Mouse (Mus musculus) stomach, embryonic 16.5 days (tissue): ENCODE results near the gene Sipa1l3. TPM values are rescaled to one million over a fixed set of nuclear protein-coding genes. Genes with fewer than 3 reads are reported as not detected.
A peak's percentile ranks its signal among the peaks of the same experiment; 100 is the strongest.

Experiments used
- ATAC-seq: fragments of 200-750 bp; cut with Nextera tagmentation; 2 replicates; pipeline ENCODE4 v1.8.0; 2017; ENCODE audit warnings: moderate number of reproducible peaks, moderate TSS enrichment; ENCODE audit not compliant: insufficient read depth, low FRiP score
- H3K27ac ChIP-seq: fragments of 300-500 bp; sonication (generic); 2 replicates; pipeline ENCODE4 v1.5.1; 2014; ENCODE audit warnings: low read length
- H3K27me3 ChIP-seq: fragments of 300-500 bp; sonication (generic); 2 replicates; pipeline ENCODE4 v1.6.1; 2014; ENCODE audit warnings: low read length, control low read depth, mixed read lengths; ENCODE audit not compliant: control insufficient read depth, insufficient read depth
- H3K36me3 ChIP-seq: fragments of 300-500 bp; sonication (generic); 2 replicates; pipeline ENCODE4 v1.6.1; 2014; ENCODE audit warnings: low read length; ENCODE audit not compliant: control insufficient read depth, insufficient read depth
- H3K4me1 ChIP-seq: fragments of 300-500 bp; sonication (generic); 2 replicates; pipeline ENCODE4 v1.6.1; 2014; ENCODE audit warnings: low read length, control low read depth, mixed read lengths; ENCODE audit not compliant: control insufficient read depth, insufficient read depth
- H3K4me2 ChIP-seq: fragments of 300-500 bp; sonication (generic); 2 replicates; pipeline ENCODE4 v1.6.1; 2014; ENCODE audit warnings: low read depth, low read length, mixed read lengths
- H3K4me3 ChIP-seq: fragments of 300-500 bp; sonication (generic); replicated peaks from 2 replicates; pipeline ENCODE4 v1.5.1; 2014; ENCODE audit warnings: mild to moderate bottlenecking, low read length
- H3K9ac ChIP-seq: fragments of 300-500 bp; sonication (generic); 2 replicates; pipeline ENCODE4 v1.6.1; 2014; ENCODE audit warnings: low read length
- H3K9me3 ChIP-seq: fragments of 300-500 bp; sonication (generic); replicated peaks from 2 replicates; pipeline ENCODE4 v1.6.1; 2016; ENCODE audit warnings: low read length, control low read depth; ENCODE audit not compliant: control insufficient read depth
- WGBS: fragments of 180-500 bp; shearing (Covaris S2); extraction: QIAGEN DNeasy Blood & Tissue Kit; methylation state at CpG from one replicate; pipeline ENCODE4 v1.1.7; 2014; 5-methylcytosine and 5-hydroxymethylcytosine counted together
- polyA plus RNA-seq: library from polyadenylated mRNA; unstranded; fragments of >200 nt; fragmentation: Nextera tagmentation; extraction: Ambion mirVana; gene quantifications from 2 replicates; pipeline ENCODE4 v1.2.1, GENCODE M21; 2015

Sipa1l3 gene
- polyA plus RNA-seq, 1 experiment from 2014 or later: 22.2 TPM

DNA sequence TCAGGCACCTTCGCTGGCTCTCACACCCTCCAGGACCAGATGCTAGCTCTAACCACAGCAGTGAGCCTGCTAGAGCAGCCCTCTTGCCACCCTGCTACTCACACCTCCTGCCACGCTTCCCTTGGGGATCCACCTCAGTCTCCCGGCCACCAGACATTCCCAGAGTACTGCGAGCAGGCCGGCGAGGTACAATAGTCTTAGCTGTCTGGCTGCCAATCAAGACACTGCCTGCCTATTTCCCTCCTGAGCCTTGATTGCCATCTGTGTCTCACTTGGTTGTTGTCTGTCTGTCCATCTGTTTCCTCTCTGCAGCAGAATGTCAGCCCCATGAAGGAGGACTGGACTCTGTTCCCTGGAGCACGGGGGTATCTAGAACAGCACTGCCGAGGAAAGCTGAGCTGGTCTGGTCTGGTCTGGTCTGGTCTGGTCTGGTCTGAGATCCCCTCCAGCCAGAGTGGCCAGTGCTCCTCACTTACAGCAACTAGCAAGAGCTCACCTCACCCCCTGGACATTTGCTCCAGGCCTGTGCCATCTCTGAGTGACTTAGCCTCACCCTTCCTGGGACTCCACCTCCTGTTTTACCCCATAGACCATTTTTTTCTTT lies 175.8 kb downstream of the Sipa1l3 start:
- Histone ChIP-seq H3K4me3 (no peak overlapping the region), H3K4me1 (0 out of 2 replicates have a peak, but pooled peaks cover 4% of the 10 kb centered on the region), H3K27ac (peak overlapping the region; percentile 5; the same call in 1 of the 2 replicates), H3K4me2 (no peak overlapping the region), H3K36me3 (no peaks in the 10 kb centered on the region), H3K27me3 (no peaks in the 10 kb centered on the region), H3K9ac (no peak overlapping the region), H3K9me3 (no peaks in the 10 kb centered on the region)
- WGBS: 63% methylated on average over 8 of the region's 8 CpGs
- ATAC-seq: no peak

DNA sequence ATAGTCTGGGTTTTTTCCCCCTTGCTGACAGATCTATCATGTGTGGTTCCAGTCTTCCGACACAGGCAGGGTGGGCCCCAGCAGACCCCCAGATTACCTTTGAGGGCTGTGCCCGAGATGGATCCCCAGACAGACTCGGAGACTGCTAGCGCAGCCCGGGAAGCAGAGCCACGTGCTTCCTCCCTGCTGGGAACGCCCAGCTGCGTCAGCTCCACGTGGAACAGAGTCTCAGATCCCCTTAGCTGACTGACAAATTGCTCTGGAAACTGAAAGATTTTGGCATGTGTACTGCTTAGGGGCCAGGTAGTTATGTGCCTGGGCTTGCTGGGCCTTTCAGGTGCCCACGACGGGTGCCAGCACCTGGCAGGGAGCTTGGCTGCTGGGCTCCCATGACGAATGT lies 176.7 kb downstream of the Sipa1l3 start:
- Histone ChIP-seq H3K9me3 (no peaks in the 10 kb centered on the region), H3K36me3 (no peaks in the 10 kb centered on the region), H3K4me1 (0 out of 2 replicates have a peak, but pooled peaks cover 4% of the 10 kb centered on the region), H3K27me3 (no peaks in the 10 kb centered on the region), H3K4me3 (no peak overlapping the region), H3K9ac (no peak overlapping the region), H3K27ac (peak overlapping the region; percentile 5; the same call in 1 of the 2 replicates), H3K4me2 (no peak overlapping the region)
- WGBS: 61% methylated on average over 12 of the region's 12 CpGs
- no peak for ATAC-seq

DNA sequence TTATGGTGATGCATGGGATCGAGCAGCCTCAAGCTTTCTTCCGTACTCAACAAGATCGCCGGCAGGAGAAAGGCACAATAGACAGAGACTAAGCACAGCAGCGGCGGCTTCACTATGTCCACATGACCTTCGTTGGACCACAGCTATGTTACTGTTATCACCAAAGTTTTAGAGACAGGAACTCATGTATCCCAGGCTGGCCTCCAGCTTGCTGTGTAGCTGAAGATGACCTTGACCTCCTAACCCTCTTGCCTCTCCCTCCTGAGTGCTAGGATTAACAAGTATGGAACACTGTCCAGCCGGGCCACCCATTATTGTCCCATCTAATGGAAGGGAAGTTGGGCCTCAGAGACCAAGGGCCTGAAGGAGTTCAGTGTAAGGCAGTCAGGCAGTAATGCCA lies 177.6 kb downstream of the Sipa1l3 start:
- WGBS: 84% methylated on average over 8 of the region's 8 CpGs
- H3K9ac ChIP-seq: no peak overlapping the region
- H3K36me3 ChIP-seq: no peaks in the 10 kb centered on the region
- no peak overlapping the region for H3K4me3 ChIP-seq
- H3K4me2 ChIP-seq: no peak overlapping the region
- H3K4me1 ChIP-seq: 0 out of 2 replicates have a peak, but pooled peaks cover 4% of the 10 kb centered on the region
- no peak overlapping the region for H3K27ac ChIP-seq
- H3K9me3 ChIP-seq: no peaks in the 10 kb centered on the region
- ATAC-seq: no peak
- no peaks in the 10 kb centered on the region for H3K27me3 ChIP-seq

DNA sequence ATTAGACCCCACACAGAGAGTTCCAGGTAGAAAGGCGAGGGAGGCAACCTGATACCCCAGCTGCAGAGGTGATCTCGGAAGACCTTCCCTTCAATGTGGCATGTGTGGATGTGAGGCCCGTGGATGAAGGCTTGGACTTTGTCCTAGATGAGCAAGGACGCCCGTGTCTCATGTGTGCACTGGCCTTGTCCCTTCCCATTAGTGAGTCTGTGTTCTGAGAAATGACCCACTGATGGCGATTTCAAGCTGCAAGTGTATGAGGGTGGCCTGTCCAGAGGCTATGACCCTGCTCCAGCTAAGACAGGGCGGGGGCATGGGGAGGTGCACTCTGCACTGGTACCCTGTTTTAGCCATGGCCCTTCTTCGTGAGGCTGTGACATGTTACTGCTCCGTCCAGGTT lies 178.2 kb downstream of the Sipa1l3 start:
- Histone ChIP-seq H3K9ac (no peak overlapping the region), H3K36me3 (no peaks in the 10 kb centered on the region), H3K27ac (no peak overlapping the region), H3K9me3 (no peaks in the 10 kb centered on the region), H3K4me2 (no peak overlapping the region), H3K4me1 (0 out of 2 replicates have a peak, but pooled peaks cover 4% of the 10 kb centered on the region), H3K4me3 (no peak overlapping the region), H3K27me3 (no peaks in the 10 kb centered on the region)
- 87% methylated on average over 9 of the region's 9 CpGs for WGBS
- ATAC-seq: no peak

DNA sequence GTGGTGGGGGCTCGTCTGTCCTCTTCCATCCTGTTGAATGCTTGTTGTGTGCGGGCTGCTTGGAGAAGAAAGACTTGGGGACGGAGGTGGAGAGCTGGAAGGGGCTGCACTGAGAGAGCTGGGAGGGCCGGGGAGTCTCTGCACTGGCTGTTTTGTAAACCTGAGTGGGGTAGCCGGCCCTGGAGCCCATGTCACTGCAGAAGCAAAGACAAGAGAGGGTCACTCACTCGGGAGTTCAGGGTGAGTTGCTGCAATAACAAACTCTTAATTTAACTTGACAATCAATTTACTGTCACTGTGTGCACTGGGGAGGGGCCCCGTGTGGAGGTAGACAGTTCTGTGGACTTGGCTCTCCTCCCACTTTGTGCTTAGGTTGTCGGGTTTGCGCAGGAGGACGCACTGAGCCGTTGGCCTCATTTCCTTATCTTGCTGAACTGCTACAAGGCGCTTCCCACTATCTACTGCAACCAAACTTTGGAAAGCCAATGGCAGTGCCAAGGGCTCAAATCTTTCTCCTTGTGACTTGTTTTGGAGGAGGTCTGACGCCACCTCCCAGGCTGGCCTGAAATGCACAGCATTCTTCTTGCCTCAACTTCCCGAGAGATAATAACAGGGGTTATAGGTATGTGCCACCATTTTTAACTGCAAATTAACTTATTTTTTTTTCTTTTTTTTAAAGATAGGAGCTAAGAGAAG lies 179.3 kb downstream of the Sipa1l3 start:
- ATAC-seq: no peak
- 0 out of 2 replicates have a peak, but pooled peaks cover 4% of the 10 kb centered on the region for H3K4me1 ChIP-seq
- H3K27me3 ChIP-seq: no peaks in the 10 kb centered on the region
- H3K9me3 ChIP-seq: no peaks in the 10 kb centered on the region
- no peak overlapping the region for H3K27ac ChIP-seq
- H3K4me3 ChIP-seq: no peak overlapping the region
- H3K36me3 ChIP-seq: no peaks in the 10 kb centered on the region
- WGBS: 56% methylated on average over 14 of the region's 14 CpGs
- H3K4me2 ChIP-seq: no peak overlapping the region
- H3K9ac ChIP-seq: no peak overlapping the region

DNA sequence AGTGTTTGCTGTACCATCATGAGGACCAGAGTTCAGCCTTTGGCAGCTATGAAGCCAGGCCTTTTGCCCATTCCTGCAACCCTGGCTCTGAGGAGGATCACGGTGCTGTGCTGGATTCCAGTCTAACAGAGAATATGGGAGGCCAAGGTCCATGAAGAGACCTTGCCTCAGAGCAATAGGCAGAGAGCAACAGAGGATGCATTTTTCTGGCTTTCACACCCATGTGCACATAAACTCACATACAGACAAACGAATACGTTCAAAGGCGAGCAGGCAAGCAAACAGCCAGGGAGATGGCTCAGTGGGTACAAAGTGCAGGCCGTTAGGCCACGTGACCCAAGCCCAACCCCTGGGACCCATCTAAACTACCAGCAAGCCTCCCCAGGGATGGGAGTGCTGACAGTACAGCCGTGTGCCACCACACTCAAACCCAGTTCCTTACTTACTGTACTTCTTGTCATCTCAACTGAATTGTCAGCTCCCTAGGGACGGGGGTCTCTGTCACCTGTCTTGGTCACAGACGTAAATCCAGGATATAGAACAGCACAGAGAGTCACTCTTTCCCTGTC lies 180.0 kb downstream of the Sipa1l3 start:
- ATAC-seq: no peak
- 0 out of 2 replicates have a peak, but pooled peaks cover 4% of the 10 kb centered on the region for H3K4me1 ChIP-seq
- no peak overlapping the region for H3K4me2 ChIP-seq
- 81% methylated on average over 9 of the region's 9 CpGs for WGBS
- H3K36me3 ChIP-seq: no peaks in the 10 kb centered on the region
- no peak overlapping the region for H3K9ac ChIP-seq
- no peak overlapping the region for H3K27ac ChIP-seq
- no peaks in the 10 kb centered on the region for H3K9me3 ChIP-seq
- H3K4me3 ChIP-seq: no peak overlapping the region
- H3K27me3 ChIP-seq: no peaks in the 10 kb centered on the region

DNA sequence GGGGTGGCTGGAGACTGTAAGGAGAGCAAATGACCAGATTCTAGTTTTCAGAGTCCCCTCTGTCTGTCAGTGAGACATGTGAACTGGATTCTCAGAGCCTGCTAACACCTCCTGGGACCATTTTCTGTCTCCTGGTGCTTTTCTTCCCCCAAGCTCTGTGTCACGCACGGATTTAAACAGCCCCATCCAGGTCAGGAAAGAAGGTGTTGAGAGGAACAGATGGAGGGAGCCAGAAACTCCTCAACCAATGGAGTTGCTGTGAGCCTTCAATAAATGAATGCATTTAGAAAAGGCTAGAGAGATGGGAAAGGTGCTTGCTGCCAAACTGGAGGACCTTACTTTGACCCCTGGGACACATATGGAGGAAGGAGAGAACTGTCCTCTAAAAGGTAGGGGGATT lies 180.7 kb downstream of the Sipa1l3 start:
- Histone ChIP-seq H3K9me3 (no peaks in the 10 kb centered on the region), H3K4me1 (0 out of 2 replicates have a peak, but pooled peaks cover 4% of the 10 kb centered on the region), H3K36me3 (no peaks in the 10 kb centered on the region), H3K27me3 (no peaks in the 10 kb centered on the region), H3K4me2 (no peak overlapping the region), H3K4me3 (no peak overlapping the region), H3K9ac (no peak overlapping the region), H3K27ac (no peak overlapping the region)
- no peak for ATAC-seq
- 94% methylated on average over 2 of the region's 2 CpGs for WGBS

DNA sequence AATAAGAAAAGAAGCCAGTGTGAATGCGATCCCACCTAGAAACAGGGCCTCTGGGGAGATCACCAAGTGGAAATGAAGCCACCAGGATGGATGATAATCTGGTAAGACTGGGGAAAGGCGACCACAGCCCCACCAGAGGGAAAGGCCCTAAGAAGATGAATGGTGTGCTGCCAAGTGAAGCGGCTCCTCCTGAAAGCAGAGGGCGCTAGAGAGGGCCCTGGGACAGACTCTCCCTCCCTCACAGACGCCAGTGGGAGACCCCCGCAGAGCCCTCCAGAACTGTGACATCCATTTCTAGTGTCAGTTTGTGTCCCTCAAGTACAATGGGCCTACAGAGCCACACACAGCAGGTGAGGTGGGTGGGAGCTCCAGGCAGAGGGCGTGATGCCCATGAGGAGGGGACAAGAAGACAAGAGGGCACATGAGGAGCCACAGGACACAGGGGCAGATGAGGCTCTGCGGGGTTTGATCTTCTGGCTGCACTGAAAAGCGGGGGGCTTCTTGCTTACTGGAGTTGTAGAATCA lies 181.6 kb downstream of the Sipa1l3 start:
- Histone ChIP-seq H3K36me3 (0 out of 2 replicates have a peak, but pooled peaks cover 1% of the 10 kb centered on the region), H3K27ac (no peak overlapping the region), H3K4me2 (no peak overlapping the region), H3K9ac (no peak overlapping the region), H3K4me1 (no peaks in the 10 kb centered on the region), H3K27me3 (no peaks in the 10 kb centered on the region), H3K9me3 (no peaks in the 10 kb centered on the region), H3K4me3 (no peak overlapping the region)
- 70% methylated on average over 9 of the region's 9 CpGs for WGBS
- no peak for ATAC-seq
